Mouse (Mus musculus): ENCODE data around the gene Stambp. TPM values are rescaled to one million over a fixed set of nuclear protein-coding genes. Genes with fewer than 3 reads are reported as not detected.
"Not testable (repeated sequence)": the region's sequence is repeated elsewhere in the genome, so short reads cannot be mapped to it uniquely, and the experiment has no call there.

The Stambp gene
- polyA plus RNA-seq, 1 experiment from 2014 or later = 31.5 TPM

GRCm38 (mm10) chr6:83593896-83594295 is 21.4 kb upstream of the Stambp start:
- no peak for ATAC-seq (ENCODE audit: insufficient number of reproducible peaks, low FRiP score, low TSS enrichment, low read depth)
- Histone ChIP-seq H3K9me3 (replicated peaks) (no peaks in the 10 kb centered on the region), H3K27me3 (no peaks in the 10 kb centered on the region), H3K9ac (no peak overlapping the region), H3K4me3 (replicated peaks) (no peak overlapping the region), H3K36me3 (no peaks in the 10 kb centered on the region), H3K27ac (replicated peaks) (no peak overlapping the region), H3K4me2 (replicated peaks) (no peak overlapping the region), H3K4me1 (0 out of 2 replicates have a peak, but pooled peaks cover 2% of the 10 kb centered on the region)
- 69% methylated on average over 7 of the region's 7 CpGs for WGBS

- Histone ChIP-seq H3K36me3 (no peaks in the 10 kb centered on the region), H3K9me3 (replicated peaks) (no peaks in the 10 kb centered on the region), H3K27me3 (no peaks in the 10 kb centered on the region), H3K4me1 (no peaks in the 10 kb centered on the region), H3K9ac (no peak overlapping the region), H3K4me3 (replicated peaks) (no peak overlapping the region), H3K27ac (replicated peaks) (no peak overlapping the region), H3K4me2 (replicated peaks) (no peak overlapping the region)
- 71% methylated on average over 8 of the region's 8 CpGs for WGBS
- ATAC-seq (ENCODE audit: insufficient number of reproducible peaks, low FRiP score, low TSS enrichment, low read depth) = no peak
Observed at GRCm38 (mm10) chr6:83592051-83592450, 19.5 kb upstream of the Stambp start.

GRCm38 (mm10) chr6:83590301-83590700 is 17.8 kb upstream of the Stambp start:
- Histone ChIP-seq H3K4me2 (replicated peaks) (no peak overlapping the region), H3K27ac (replicated peaks) (no peak overlapping the region), H3K27me3 (no peaks in the 10 kb centered on the region), H3K36me3 (no peaks in the 10 kb centered on the region), H3K4me1 (no peaks in the 10 kb centered on the region), H3K4me3 (replicated peaks) (no peak overlapping the region), H3K9me3 (replicated peaks) (no peaks in the 10 kb centered on the region), H3K9ac (no peak overlapping the region)
- 88% methylated on average over 3 of the region's 3 CpGs for WGBS
- no peak for ATAC-seq (ENCODE audit: insufficient number of reproducible peaks, low FRiP score, low TSS enrichment, low read depth)

- not testable (repeated sequence) for H3K9me3 ChIP-seq (replicated peaks); H3K27ac ChIP-seq (replicated peaks); H3K36me3 ChIP-seq; H3K4me2 ChIP-seq (replicated peaks); H3K27me3 ChIP-seq; H3K4me1 ChIP-seq; H3K9ac ChIP-seq; H3K4me3 ChIP-seq (replicated peaks); ATAC-seq (ENCODE audit: insufficient number of reproducible peaks, low FRiP score, low TSS enrichment, low read depth)
- 85% methylated on average over 8 of the region's 8 CpGs for WGBS
Observed at GRCm38 (mm10) chr6:83587191-83587590, 14.7 kb upstream of the Stambp start.

GRCm38 (mm10) chr6:83585328-83585727 is 12.8 kb upstream of the Stambp start:
- not testable (repeated sequence) for ATAC-seq (ENCODE audit: insufficient number of reproducible peaks, low FRiP score, low TSS enrichment, low read depth); H3K9ac ChIP-seq; H3K4me2 ChIP-seq (replicated peaks); H3K9me3 ChIP-seq (replicated peaks); H3K4me3 ChIP-seq (replicated peaks); H3K4me1 ChIP-seq; H3K27me3 ChIP-seq; H3K27ac ChIP-seq (replicated peaks); H3K36me3 ChIP-seq
- WGBS = 80% methylated on average over 9 of the region's 9 CpGs

GRCm38 (mm10) chr6:83583591-83583990 is 11.1 kb upstream of the Stambp start:
- Histone ChIP-seq H3K9me3 (replicated peaks) (no peaks in the 10 kb centered on the region), H3K4me2 (replicated peaks) (no peak overlapping the region), H3K27ac (replicated peaks) (no peak overlapping the region), H3K27me3 (peaks cover 8% of the 10 kb centered on the region; the same call in 1 of the 2 replicates), H3K4me1 (no peaks in the 10 kb centered on the region), H3K36me3 (no peaks in the 10 kb centered on the region), H3K9ac (no peak overlapping the region), H3K4me3 (replicated peaks) (no peak overlapping the region)
- ATAC-seq (ENCODE audit: insufficient number of reproducible peaks, low FRiP score, low TSS enrichment, low read depth) = no peak
- 72% methylated on average over 2 of the region's 2 CpGs for WGBS

- H3K4me3 ChIP-seq (replicated peaks) = no peak overlapping the region
- ATAC-seq (ENCODE audit: insufficient number of reproducible peaks, low FRiP score, low TSS enrichment, low read depth) = no peak
- WGBS = 0% methylated on average over 6 of the region's 6 CpGs
- H3K4me2 ChIP-seq (replicated peaks) = no peak overlapping the region
- no peaks in the 10 kb centered on the region for H3K4me1 ChIP-seq
- H3K27me3 ChIP-seq = peaks cover 12% of the 10 kb centered on the region; the same call in 1 of the 2 replicates
- H3K9me3 ChIP-seq (replicated peaks) = no peaks in the 10 kb centered on the region
- no peak overlapping the region for H3K27ac ChIP-seq (replicated peaks)
- H3K9ac ChIP-seq = no peak overlapping the region
- no peaks in the 10 kb centered on the region for H3K36me3 ChIP-seq
Observed at GRCm38 (mm10) chr6:83582938-83583270, 10.4 kb upstream of the Stambp start.

GRCm38 (mm10) chr6:83582135-83582937 is 9.8 kb upstream of the Stambp start:
- Histone ChIP-seq H3K4me2 (replicated peaks) (no peak overlapping the region), H3K27ac (replicated peaks) (no peak overlapping the region), H3K9ac (no peak overlapping the region), H3K4me1 (no peaks in the 10 kb centered on the region), H3K27me3 (peaks cover 12% of the 10 kb centered on the region; the same call in 1 of the 2 replicates), H3K36me3 (no peaks in the 10 kb centered on the region), H3K4me3 (replicated peaks) (no peak overlapping the region), H3K9me3 (replicated peaks) (no peaks in the 10 kb centered on the region)
- no peak for ATAC-seq (ENCODE audit: insufficient number of reproducible peaks, low FRiP score, low TSS enrichment, low read depth)
- 39% methylated on average over 20 of the region's 20 CpGs for WGBS

GRCm38 (mm10) chr6:83577534-83577933 is 5.0 kb upstream of the Stambp start:
- no peaks in the 10 kb centered on the region for H3K36me3 ChIP-seq
- H3K4me2 ChIP-seq (replicated peaks) = no peak overlapping the region
- H3K9ac ChIP-seq = no peak overlapping the region
- H3K4me3 ChIP-seq (replicated peaks) = no peak overlapping the region
- no peak for ATAC-seq (ENCODE audit: insufficient number of reproducible peaks, low FRiP score, low TSS enrichment, low read depth)
- H3K9me3 ChIP-seq (replicated peaks) = no peaks in the 10 kb centered on the region
- H3K27ac ChIP-seq (replicated peaks) = no peak overlapping the region
- peaks cover 18% of the 10 kb centered on the region; the same call in 1 of the 2 replicates for H3K27me3 ChIP-seq
- H3K4me1 ChIP-seq = peaks cover 4% of the 10 kb centered on the region

GRCm38 (mm10) chr6:83575609-83576008 is 3.1 kb upstream of the Stambp start:
- H3K27ac ChIP-seq (replicated peaks) = no peak overlapping the region
- H3K9me3 ChIP-seq (replicated peaks) = no peaks in the 10 kb centered on the region
- 76% methylated on average over 4 of the region's 4 CpGs for WGBS
- no peak for ATAC-seq (ENCODE audit: insufficient number of reproducible peaks, low FRiP score, low TSS enrichment, low read depth)
- peaks cover 17% of the 10 kb centered on the region for H3K4me1 ChIP-seq
- no peak overlapping the region for H3K9ac ChIP-seq
- H3K4me3 ChIP-seq (replicated peaks) = no peak overlapping the region
- H3K4me2 ChIP-seq (replicated peaks) = no peak overlapping the region
- H3K36me3 ChIP-seq = no peaks in the 10 kb centered on the region
- peaks cover 14% of the 10 kb centered on the region; the same call in 1 of the 2 replicates for H3K27me3 ChIP-seq

GRCm38 (mm10) chr6:83571840-83572667 is 475 bp downstream of the Stambp start:
- peak; percentile 92 for ATAC-seq (ENCODE audit: insufficient number of reproducible peaks, low FRiP score, low TSS enrichment, low read depth)

More at GRCm38 (mm10) chr6:83571840-83572667, 475 bp downstream of the Stambp start:
- peak overlapping the region; percentile 80 for H3K4me2 ChIP-seq (replicated peaks)
- WGBS = 5% methylated on average over 37 of the region's 37 CpGs
- no peaks in the 10 kb centered on the region for H3K9me3 ChIP-seq (replicated peaks)
- peaks cover 7% of the 10 kb centered on the region; the same call in 1 of the 2 replicates for H3K27me3 ChIP-seq
- H3K4me1 ChIP-seq = peaks cover 20% of the 10 kb centered on the region
- peaks cover 12% of the 10 kb centered on the region for H3K36me3 ChIP-seq
- peak overlapping the region; percentile 94 for H3K4me3 ChIP-seq (replicated peaks)
- H3K9ac ChIP-seq = peak overlapping the region; percentile 79
- H3K27ac ChIP-seq (replicated peaks) = peak overlapping the region; percentile 80

All from embryonic facial prominence, embryonic 15.5 days (tissue).